Mouse (Mus musculus) gastrocnemius, postnatal 4 days (tissue): ENCODE measurements around the gene Hpn. TPM values are rescaled to one million over a fixed set of nuclear protein-coding genes. Genes with fewer than 3 reads are reported as not detected.

ENCODE experiments used
- DNase-seq, 2 experiments: peaks; one replicate each; pipeline ENCODE4 v3.0.0; 2021 to 2022; ENCODE audit warnings: low spot score in 2 of 2, mixed read lengths in 2 of 2
- total RNA-seq, 2 experiments: library from RNA; stranded (reverse); gene quantifications; 2 replicates each; pipeline ENCODE4 v1.2.3; 2021

Gene Hpn
- total RNA-seq, 2 experiments from 2014 or later, result 3.9 to 4.2 TPM

GRCm38 (mm10) chr7:31113800-31114199, 1.3 kb downstream of the Hpn start:
- no peak for DNase-seq

- no peak for DNase-seq
Observed at GRCm38 (mm10) chr7:31112036-31112435, 3.1 kb downstream of the Hpn start.

- DNase-seq, result no peak
Observed at GRCm38 (mm10) chr7:31110861-31111385, 4.2 kb downstream of the Hpn start.

- no peak for DNase-seq
Observed at GRCm38 (mm10) chr7:31109796-31110195, 5.3 kb downstream of the Hpn start.

- DNase-seq, result peak in 1 of 2 experiments; percentile 33
Observed at GRCm38 (mm10) chr7:31109091-31109490, 6.0 kb downstream of the Hpn start.

- DNase-seq, result no peak
Observed at GRCm38 (mm10) chr7:31107781-31108180, 7.3 kb downstream of the Hpn start.

GRCm38 (mm10) chr7:31106166-31106565, 8.9 kb downstream of the Hpn start:
- DNase-seq, result no peak

- peak; percentile 50 to 68 for DNase-seq
Observed at GRCm38 (mm10) chr7:31105061-31105768, 9.9 kb downstream of the Hpn start.

- DNase-seq, result no peak
Observed at GRCm38 (mm10) chr7:31100786-31101185, 14.3 kb downstream of the Hpn start.

- DNase-seq, result no peak
Observed at GRCm38 (mm10) chr7:31099612-31099982, 15.5 kb downstream of the Hpn start.

GRCm38 (mm10) chr7:31098697-31099611, 16.1 kb downstream of the Hpn start:
- no peak for DNase-seq

- DNase-seq, result peak; percentile 82 to 92
Observed at GRCm38 (mm10) chr7:31097583-31098248, 17.4 kb downstream of the Hpn start.

- no peak for DNase-seq
Observed at GRCm38 (mm10) chr7:31096892-31097564, 18.1 kb downstream of the Hpn start.

- DNase-seq, result no peak
Observed at GRCm38 (mm10) chr7:31094774-31095501, 20.2 kb downstream of the Hpn start.

GRCm38 (mm10) chr7:31089721-31090120, 25.4 kb downstream of the Hpn start:
- no peak for DNase-seq

- DNase-seq, result no peak
Observed at GRCm38 (mm10) chr7:31088206-31088605, 26.9 kb downstream of the Hpn start.

GRCm38 (mm10) chr7:31087262-31087661, 27.8 kb downstream of the Hpn start:
- DNase-seq, result no peak

- no peak for DNase-seq
Observed at GRCm38 (mm10) chr7:31086175-31086755, 28.8 kb downstream of the Hpn start.

GRCm38 (mm10) chr7:31085171-31085570, 29.9 kb downstream of the Hpn start:
- DNase-seq, result no peak

GRCm38 (mm10) chr7:31084140-31084539, 30.9 kb downstream of the Hpn start:
- no peak for DNase-seq
